Mouse (Mus musculus) stomach, embryonic 15.5 days (tissue): ENCODE data around the gene Ncln. TPM values are rescaled to one million over a fixed set of nuclear protein-coding genes. Genes with fewer than 3 reads are reported as not detected.

Experiments
- ATAC-seq: fragments of 200-750 bp; cut with Nextera tagmentation; 2 replicates; pipeline ENCODE4 v1.8.0; 2017; ENCODE audit warnings: low read depth, moderate number of reproducible peaks, moderate TSS enrichment; ENCODE audit not compliant: insufficient read depth, low FRiP score
- H3K27ac ChIP-seq: fragments of 300-500 bp; sonication (generic); 2 replicates; pipeline ENCODE4 v1.5.1; 2015; ENCODE audit warnings: mild to moderate bottlenecking, inconsistent platforms
- H3K27me3 ChIP-seq: fragments of 300-500 bp; sonication (generic); replicated peaks from 2 replicates; pipeline ENCODE4 v1.6.1; 2015; ENCODE audit warnings: inconsistent platforms
- H3K36me3 ChIP-seq: fragments of 300-500 bp; sonication (generic); 2 replicates; pipeline ENCODE4 v1.6.1; 2015; ENCODE audit warnings: inconsistent platforms
- H3K4me1 ChIP-seq: fragments of 300-500 bp; sonication (generic); 2 replicates; pipeline ENCODE4 v1.6.1; 2015; ENCODE audit warnings: inconsistent platforms
- H3K4me2 ChIP-seq: fragments of 300-500 bp; sonication (generic); 2 replicates; pipeline ENCODE4 v1.6.1; 2015; ENCODE audit warnings: mild to moderate bottlenecking, inconsistent platforms
- H3K4me3 ChIP-seq: fragments of 300-500 bp; sonication (generic); replicated peaks from 2 replicates; pipeline ENCODE4 v1.5.1; 2015; ENCODE audit warnings: inconsistent platforms
- H3K9ac ChIP-seq: fragments of 300-500 bp; sonication (generic); 2 replicates; pipeline ENCODE4 v1.6.1; 2015; ENCODE audit warnings: inconsistent platforms
- H3K9me3 ChIP-seq: fragments of 300-500 bp; sonication (generic); 2 replicates; pipeline ENCODE4 v1.6.1; 2016; ENCODE audit warnings: inconsistent platforms
- WGBS: fragments of 180-500 bp; shearing (Covaris S2); methylation state at CpG from one replicate; pipeline ENCODE4 v1.1.7; 2015; 5-methylcytosine and 5-hydroxymethylcytosine counted together
- polyA plus RNA-seq: library from polyadenylated mRNA; unstranded; fragments of >200 nt; fragmentation: Nextera tagmentation; extraction: Ambion mirVana; gene quantifications from 2 replicates; pipeline ENCODE4 v1.2.1, GENCODE M21; 2015

The Ncln gene
- polyA plus RNA-seq, 1 experiment from 2014 or later: 83.9 TPM

- H3K4me1 ChIP-seq: peaks cover 9% of the 10 kb centered on the region; the same call in 1 of the 2 replicates
- ATAC-seq: peak; percentile 50; the same call in 1 of the 2 replicates
- H3K27me3 ChIP-seq: no peaks in the 10 kb centered on the region
- H3K9ac ChIP-seq: no peak overlapping the region
- 49% methylated on average over 16 of the region's 16 CpGs for WGBS
- no peak overlapping the region for H3K4me2 ChIP-seq
- H3K36me3 ChIP-seq: peaks cover 19% of the 10 kb centered on the region
- no peak overlapping the region for H3K4me3 ChIP-seq
- H3K9me3 ChIP-seq: no peaks in the 10 kb centered on the region
- no peak overlapping the region for H3K27ac ChIP-seq
Measured at GRCm38 (mm10) chr10:81534826-81535225, 38.6 kb upstream of the Ncln start.

- Histone ChIP-seq H3K9ac (no peak overlapping the region), H3K9me3 (no peaks in the 10 kb centered on the region), H3K36me3 (peaks cover 19% of the 10 kb centered on the region), H3K4me1 (peaks cover 5% of the 10 kb centered on the region; the same call in 1 of the 2 replicates), H3K4me2 (no peak overlapping the region), H3K27me3 (no peaks in the 10 kb centered on the region), H3K4me3 (no peak overlapping the region), H3K27ac (no peak overlapping the region)
- WGBS: 14% methylated on average over 14 of the region's 14 CpGs
- no peak for ATAC-seq
Measured at GRCm38 (mm10) chr10:81526779-81527178, 30.6 kb upstream of the Ncln start.

GRCm38 (mm10) chr10:81525017-81525694 is 29.0 kb upstream of the Ncln start:
- H3K27ac ChIP-seq: peak overlapping the region; percentile 77

GRCm38 (mm10) chr10:81524051-81524605 is 27.9 kb upstream of the Ncln start, which contains the start of gene Gna15:
TSS of gene Gna15 (minus strand) at chr10:81524225.
- peak within 1 kb of the TSS; percentile 31 for H3K4me2 ChIP-seq
- peaks cover 5% of the 10 kb centered on the region; the same call in 1 of the 2 replicates for H3K4me1 ChIP-seq
- peak within 1 kb of the TSS; percentile 26 for H3K4me3 ChIP-seq
- H3K36me3 ChIP-seq: peaks cover 4% of the 10 kb centered on the region; the same call in 1 of the 2 replicates
- WGBS: 24% methylated on average over 9 of the region's 9 CpGs
- no peaks in the 10 kb centered on the region for H3K27me3 ChIP-seq
- ATAC-seq: no peak
- H3K27ac ChIP-seq: peak within 1 kb of the TSS; percentile 77
- no peaks in the 10 kb centered on the region for H3K9me3 ChIP-seq
- no peak within 1 kb of the TSS for H3K9ac ChIP-seq

More at GRCm38 (mm10) chr10:81525017-81525694, 29.0 kb upstream of the Ncln start:
- Histone ChIP-seq H3K9ac (no peak overlapping the region), H3K4me3 (no peak overlapping the region), H3K4me2 (no peak overlapping the region), H3K27me3 (no peaks in the 10 kb centered on the region), H3K4me1 (peaks cover 5% of the 10 kb centered on the region; the same call in 1 of the 2 replicates), H3K9me3 (no peaks in the 10 kb centered on the region), H3K36me3 (peaks cover 13% of the 10 kb centered on the region)
- 0 out of 2 replicates have a peak, but pooled peaks have one; percentile 6 for ATAC-seq
- WGBS: 49% methylated on average over 12 of the region's 13 CpGs

GRCm38 (mm10) chr10:81523570-81523969 is 27.4 kb upstream of the Ncln start:
- peaks cover 5% of the 10 kb centered on the region; the same call in 1 of the 2 replicates for H3K4me1 ChIP-seq
- H3K9ac ChIP-seq: no peak overlapping the region
- H3K27me3 ChIP-seq: no peaks in the 10 kb centered on the region
- peak overlapping the region; percentile 31 for H3K4me2 ChIP-seq
- 11% methylated on average over 19 of the region's 19 CpGs for WGBS
- H3K36me3 ChIP-seq: no peaks in the 10 kb centered on the region
- no peaks in the 10 kb centered on the region for H3K9me3 ChIP-seq
- peak overlapping the region; percentile 77 for H3K27ac ChIP-seq
- ATAC-seq: no peak
- H3K4me3 ChIP-seq: peak overlapping the region; percentile 26

- 74% methylated on average over 6 of the region's 6 CpGs for WGBS
- peaks cover 5% of the 10 kb centered on the region; the same call in 1 of the 2 replicates for H3K4me1 ChIP-seq
- no peak for ATAC-seq
- no peaks in the 10 kb centered on the region for H3K27me3 ChIP-seq
- H3K36me3 ChIP-seq: no peaks in the 10 kb centered on the region
- H3K9ac ChIP-seq: no peak overlapping the region
- peak overlapping the region; percentile 31; the same call in 1 of the 2 replicates for H3K4me2 ChIP-seq
- peak overlapping the region; percentile 26 for H3K4me3 ChIP-seq
- H3K9me3 ChIP-seq: no peaks in the 10 kb centered on the region
- H3K27ac ChIP-seq: peak overlapping the region; percentile 77; the same call in 1 of the 2 replicates
Measured at GRCm38 (mm10) chr10:81523142-81523541, 26.9 kb upstream of the Ncln start.

- WGBS: 52% methylated on average over 3 of the region's 3 CpGs
- H3K4me2 ChIP-seq: no peak overlapping the region
- no peaks in the 10 kb centered on the region for H3K27me3 ChIP-seq
- ATAC-seq: no peak
- H3K36me3 ChIP-seq: no peaks in the 10 kb centered on the region
- H3K9me3 ChIP-seq: no peaks in the 10 kb centered on the region
- H3K4me3 ChIP-seq: no peak overlapping the region
- no peak overlapping the region for H3K27ac ChIP-seq
- H3K4me1 ChIP-seq: peaks cover 5% of the 10 kb centered on the region; the same call in 1 of the 2 replicates
- no peak overlapping the region for H3K9ac ChIP-seq
Measured at GRCm38 (mm10) chr10:81519978-81520365, 23.8 kb upstream of the Ncln start.

GRCm38 (mm10) chr10:81519227-81519977 is 23.2 kb upstream of the Ncln start:
- Histone ChIP-seq H3K27me3 (no peaks in the 10 kb centered on the region), H3K4me1 (0 out of 2 replicates have a peak, but pooled peaks cover 2% of the 10 kb centered on the region), H3K27ac (no peak overlapping the region), H3K36me3 (no peaks in the 10 kb centered on the region), H3K4me3 (no peak overlapping the region), H3K9ac (no peak overlapping the region), H3K9me3 (no peaks in the 10 kb centered on the region), H3K4me2 (no peak overlapping the region)
- ATAC-seq: no peak
- WGBS: 67% methylated on average over 6 of the region's 6 CpGs

- Histone ChIP-seq H3K4me2 (no peak overlapping the region), H3K36me3 (no peaks in the 10 kb centered on the region), H3K4me3 (no peak overlapping the region), H3K4me1 (0 out of 2 replicates have a peak, but pooled peaks cover 2% of the 10 kb centered on the region), H3K27me3 (no peaks in the 10 kb centered on the region), H3K9ac (no peak overlapping the region), H3K27ac (no peak overlapping the region), H3K9me3 (no peaks in the 10 kb centered on the region)
- WGBS: 12% methylated on average over 4 of the region's 4 CpGs
- no peak for ATAC-seq
Measured at GRCm38 (mm10) chr10:81518546-81518945, 22.4 kb upstream of the Ncln start.

GRCm38 (mm10) chr10:81517227-81517626 is 21.0 kb upstream of the Ncln start:
- 0 out of 2 replicates have a peak, but pooled peaks cover 2% of the 10 kb centered on the region for H3K4me1 ChIP-seq

GRCm38 (mm10) chr10:81513798-81514197 is 17.6 kb upstream of the Ncln start:
- H3K4me3 ChIP-seq: no peak overlapping the region
- 0 out of 2 replicates have a peak, but pooled peaks cover 2% of the 10 kb centered on the region for H3K4me1 ChIP-seq
- no peak overlapping the region for H3K9ac ChIP-seq
- 84% methylated on average over 5 of the region's 5 CpGs for WGBS
- ATAC-seq: no peak
- 0 out of 2 replicates have a peak, but pooled peaks cover 4% of the 10 kb centered on the region for H3K27me3 ChIP-seq
- no peak overlapping the region for H3K4me2 ChIP-seq
- H3K9me3 ChIP-seq: no peaks in the 10 kb centered on the region
- H3K36me3 ChIP-seq: no peaks in the 10 kb centered on the region
- no peak overlapping the region for H3K27ac ChIP-seq

More at GRCm38 (mm10) chr10:81517227-81517626, 21.0 kb upstream of the Ncln start:
- 73% methylated on average over 8 of the region's 8 CpGs for WGBS
- H3K4me2 ChIP-seq: no peak overlapping the region
- H3K27me3 ChIP-seq: no peaks in the 10 kb centered on the region
- H3K9ac ChIP-seq: no peak overlapping the region
- H3K4me3 ChIP-seq: no peak overlapping the region
- no peak for ATAC-seq
- H3K27ac ChIP-seq: no peak overlapping the region
- no peaks in the 10 kb centered on the region for H3K9me3 ChIP-seq
- no peaks in the 10 kb centered on the region for H3K36me3 ChIP-seq
